Mouse (Mus musculus) lung, postnatal 0 days (tissue): ENCODE measurements around the gene Rpl36a. TPM values are rescaled to one million over a fixed set of nuclear protein-coding genes. Genes with fewer than 3 reads are reported as not detected.

Experiments
- ATAC-seq: fragments of 200-750 bp; cut with Nextera tagmentation; 2 replicates; pipeline ENCODE4 v1.8.0; 2017; ENCODE audit warnings: moderate library complexity
- DNase-seq: peaks from one replicate; pipeline ENCODE4 v3.0.0-alpha.2; 2016; ENCODE audit warnings: low spot score
- H3K27ac ChIP-seq: fragments of 300-500 bp; sonication (generic); 2 replicates; pipeline ENCODE4 v1.5.1; 2014; ENCODE audit warnings: antibody characterized with exemption, mild to moderate bottlenecking, low read length, mixed read lengths
- H3K27me3 ChIP-seq: fragments of 300-500 bp; sonication (generic); replicated peaks from 2 replicates; pipeline ENCODE4 v1.6.1; 2014; ENCODE audit warnings: low read length, mixed read lengths; ENCODE audit not compliant: insufficient read depth
- H3K36me3 ChIP-seq: fragments of 300-500 bp; sonication (generic); 2 replicates; pipeline ENCODE4 v1.6.1; 2014; ENCODE audit warnings: low read length, mixed read lengths; ENCODE audit not compliant: insufficient read depth
- H3K4me1 ChIP-seq: fragments of 300-500 bp; sonication (generic); 2 replicates; pipeline ENCODE4 v1.6.1; 2014; ENCODE audit warnings: antibody characterized with exemption, low read depth, low read length, mixed read lengths; ENCODE audit not compliant: insufficient read depth
- H3K4me2 ChIP-seq: fragments of 300-500 bp; sonication (generic); replicated peaks from 2 replicates; pipeline ENCODE4 v1.6.1; 2014; ENCODE audit warnings: low read depth, mild to moderate bottlenecking, low read length, moderate library complexity, mixed read lengths
- H3K4me3 ChIP-seq: fragments of 300-500 bp; sonication (generic); 2 replicates; pipeline ENCODE4 v1.5.1; 2014; ENCODE audit warnings: low read depth, low read length
- H3K9ac ChIP-seq: fragments of 300-500 bp; sonication (generic); replicated peaks from 2 replicates; pipeline ENCODE4 v1.6.1; 2014; ENCODE audit warnings: low read depth, mild to moderate bottlenecking
- H3K9me3 ChIP-seq: fragments of 300-500 bp; sonication (generic); 2 replicates; pipeline ENCODE4 v1.6.1; 2016; ENCODE audit warnings: low read length, mixed read lengths
- CTCF ChIP-seq: IDR thresholded peaks from 2 replicates; pipeline ENCODE4 v1.5.1; 2016; ENCODE audit warnings: antibody characterized with exemption, mild to moderate bottlenecking
- EP300 ChIP-seq: IDR thresholded peaks from 2 replicates; pipeline ENCODE4 v1.6.1; 2016; ENCODE audit warnings: antibody characterized with exemption, mild to moderate bottlenecking, control low read depth
- WGBS: fragments of 180-500 bp; shearing (Covaris S2); extraction: QIAGEN DNeasy Blood & Tissue Kit; methylation state at CpG from one replicate; pipeline ENCODE4 v1.1.7; 2014; 5-methylcytosine and 5-hydroxymethylcytosine counted together
- polyA plus RNA-seq: library from polyadenylated mRNA; unstranded; fragments of >200 nt; fragmentation: Nextera tagmentation; extraction: Ambion mirVana; gene quantifications from 2 replicates; pipeline ENCODE4 v1.2.1, GENCODE M21; 2015

Rpl36a gene
- polyA plus RNA-seq, 1 experiment from 2014 or later: 304 TPM

DNA sequence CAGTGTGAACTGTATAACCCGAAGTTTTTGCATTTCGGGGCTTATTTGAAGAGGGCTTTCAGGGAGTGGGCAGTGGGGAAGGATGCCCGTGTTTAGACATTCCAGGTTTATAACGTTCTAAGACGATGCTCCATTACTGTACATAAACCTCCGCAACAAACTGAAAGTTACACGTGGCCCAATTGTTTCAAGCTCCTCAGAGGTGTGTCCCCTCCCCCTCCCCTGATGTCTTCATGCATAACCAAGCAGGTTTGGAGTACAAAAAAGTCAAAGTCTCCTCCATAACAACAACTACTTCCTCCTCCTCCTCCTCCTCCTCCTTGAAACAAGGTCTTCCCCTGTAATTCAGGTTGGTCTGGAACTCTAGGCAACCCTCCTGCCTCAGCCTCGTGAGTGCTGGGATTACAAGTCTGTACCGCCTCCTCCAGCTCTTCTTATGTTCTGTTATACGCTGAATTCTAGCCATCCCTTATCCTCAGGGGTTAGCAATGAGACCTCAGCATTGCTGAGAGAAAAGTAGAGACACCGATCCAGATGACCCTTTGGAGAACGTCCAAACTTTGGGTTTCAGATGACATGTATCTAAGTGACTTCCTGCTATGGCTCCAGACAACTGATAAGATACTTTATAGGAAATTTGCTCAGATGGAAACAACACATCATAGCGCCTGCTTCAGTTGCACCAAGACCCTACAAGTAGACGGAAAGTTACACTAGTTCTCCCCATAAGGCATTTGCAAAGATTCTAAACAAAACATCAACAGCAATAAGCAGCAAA lies 4.7 kb upstream of the Rpl36a start:
- H3K9me3 ChIP-seq: no peaks in the 10 kb centered on the region
- H3K9ac ChIP-seq: no peak overlapping the region
- no peak overlapping the region for H3K4me3 ChIP-seq
- no peaks in the 10 kb centered on the region for H3K4me1 ChIP-seq
- no peak for TF ChIP-seq EP300
- TF ChIP-seq CTCF: no peak
- H3K27me3 ChIP-seq: no peaks in the 10 kb centered on the region
- H3K27ac ChIP-seq: no peak overlapping the region
- H3K36me3 ChIP-seq: no peaks in the 10 kb centered on the region
- 81% methylated on average over 14 of the region's 14 CpGs for WGBS
- no peak overlapping the region for H3K4me2 ChIP-seq
- no peak for ATAC-seq
- no peak for DNase-seq

DNA sequence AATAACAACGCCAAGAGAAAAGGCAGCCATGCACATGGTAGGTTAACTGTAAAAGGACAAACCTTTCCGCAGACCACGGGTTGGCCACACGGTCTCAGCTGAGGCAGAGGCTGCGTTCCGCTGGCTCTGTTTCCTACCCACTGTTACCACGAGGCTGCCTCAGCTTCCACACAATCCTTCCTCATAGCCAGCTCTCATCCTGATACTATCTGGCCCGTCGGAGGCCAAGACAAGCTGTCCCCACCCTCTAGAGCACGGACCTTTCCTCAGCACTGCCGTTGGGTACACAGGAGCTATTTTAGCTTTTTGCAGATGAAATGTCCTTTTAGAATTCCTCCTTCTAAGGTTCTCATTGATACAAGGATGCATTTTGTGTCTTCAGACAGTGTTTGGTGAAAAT lies 3.2 kb upstream of the Rpl36a start:
- ATAC-seq: no peak

DNA sequence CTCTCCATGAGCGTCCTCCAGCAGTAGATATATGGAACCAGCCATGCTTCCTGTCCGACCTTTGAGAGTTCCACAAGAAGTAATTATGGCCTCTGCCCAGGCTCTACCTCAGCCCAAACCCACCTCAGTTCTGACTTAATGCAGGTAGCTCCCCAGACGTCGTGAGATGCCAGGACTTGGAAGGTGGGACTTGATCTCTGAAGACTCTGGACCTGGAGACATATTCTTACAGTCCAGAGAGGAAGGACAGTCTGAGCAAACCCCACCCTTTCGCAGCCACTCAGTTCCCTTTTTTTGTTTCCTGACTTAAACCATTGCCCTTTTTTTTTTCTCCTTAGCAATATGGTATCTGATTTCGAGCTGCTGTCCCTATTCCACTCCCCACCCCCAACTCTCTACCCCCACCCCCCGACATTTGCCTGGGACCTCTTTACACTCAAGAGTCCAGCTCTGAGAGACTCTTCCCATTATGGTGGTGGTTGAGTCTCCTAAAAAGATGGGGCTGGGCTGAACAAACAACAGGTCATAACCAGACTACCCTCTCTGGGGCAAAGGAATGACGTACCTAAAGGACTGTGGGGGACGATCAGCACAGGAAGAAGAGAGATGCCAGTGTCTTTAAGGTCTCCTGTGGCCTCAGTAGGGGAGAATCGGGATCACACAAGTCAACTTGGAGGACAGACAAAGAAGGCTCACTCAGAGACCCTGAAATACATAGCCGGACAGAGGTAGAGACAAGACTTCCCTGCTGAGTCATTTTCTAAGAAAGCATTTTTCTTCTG lies 2.4 kb upstream of the Rpl36a start, which contains the start of gene Btk:
Gene Btk (minus strand): TSS at position 683 of the 782 bp plus-strand sequence.
- Histone ChIP-seq H3K9me3 (no peaks in the 10 kb centered on the region), H3K4me3 (no peak within 1 kb of the TSS), H3K4me2 (no peak within 1 kb of the TSS), H3K36me3 (no peaks in the 10 kb centered on the region), H3K4me1 (no peaks in the 10 kb centered on the region), H3K27ac (no peak within 1 kb of the TSS), H3K9ac (no peak within 1 kb of the TSS), H3K27me3 (no peaks in the 10 kb centered on the region)
- no peak for DNase-seq
- WGBS: 76% methylated on average over 11 of the region's 11 CpGs
- ATAC-seq: no peak
- TF ChIP-seq EP300 (no peak), CTCF (no peak)

More for the DNA sequence above, 3.2 kb upstream of the Rpl36a start:
- 73% methylated on average over 11 of the region's 11 CpGs for WGBS
- Histone ChIP-seq H3K4me3 (no peak overlapping the region), H3K27me3 (no peaks in the 10 kb centered on the region), H3K9me3 (no peaks in the 10 kb centered on the region), H3K27ac (no peak overlapping the region), H3K9ac (no peak overlapping the region), H3K4me1 (no peaks in the 10 kb centered on the region), H3K36me3 (no peaks in the 10 kb centered on the region), H3K4me2 (no peak overlapping the region)
- no peak for DNase-seq
- TF ChIP-seq EP300 (no peak), CTCF (no peak)

DNA sequence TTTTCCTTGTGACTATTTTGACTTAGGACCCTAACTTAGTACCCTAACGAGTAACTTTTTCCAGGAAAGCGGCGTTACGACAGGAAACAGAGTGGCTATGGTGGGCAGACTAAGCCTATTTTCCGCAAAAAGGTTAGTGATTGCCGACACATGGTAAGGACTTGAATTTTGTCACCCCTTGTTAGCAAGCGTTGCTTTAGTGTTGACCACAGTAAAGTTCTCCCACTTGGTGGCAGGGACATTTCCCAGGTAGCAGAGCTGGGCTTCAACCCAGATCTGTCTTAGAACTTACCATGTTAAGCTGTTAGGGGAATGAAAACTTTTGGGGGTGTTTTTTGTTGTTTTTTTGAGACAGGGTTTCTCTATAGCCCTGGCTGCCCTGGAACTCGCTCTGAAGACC lies 993 bp downstream of the Rpl36a start:
- no peaks in the 10 kb centered on the region for H3K27me3 ChIP-seq
- H3K9me3 ChIP-seq: no peaks in the 10 kb centered on the region
- DNase-seq (no peak), ATAC-seq (no peak)
- H3K4me1 ChIP-seq: no peaks in the 10 kb centered on the region
- H3K9ac ChIP-seq: peak overlapping the region; percentile 32
- H3K4me2 ChIP-seq: peak overlapping the region; percentile 53
- H3K36me3 ChIP-seq: no peaks in the 10 kb centered on the region
- WGBS: 25% methylated on average over 8 of the region's 8 CpGs
- TF ChIP-seq EP300 (no peak), CTCF (no peak)
- H3K27ac ChIP-seq: 0 out of 2 replicates have a peak overlapping the region, but pooled peaks have one; percentile 76
- H3K4me3 ChIP-seq: peak overlapping the region; percentile 43

DNA sequence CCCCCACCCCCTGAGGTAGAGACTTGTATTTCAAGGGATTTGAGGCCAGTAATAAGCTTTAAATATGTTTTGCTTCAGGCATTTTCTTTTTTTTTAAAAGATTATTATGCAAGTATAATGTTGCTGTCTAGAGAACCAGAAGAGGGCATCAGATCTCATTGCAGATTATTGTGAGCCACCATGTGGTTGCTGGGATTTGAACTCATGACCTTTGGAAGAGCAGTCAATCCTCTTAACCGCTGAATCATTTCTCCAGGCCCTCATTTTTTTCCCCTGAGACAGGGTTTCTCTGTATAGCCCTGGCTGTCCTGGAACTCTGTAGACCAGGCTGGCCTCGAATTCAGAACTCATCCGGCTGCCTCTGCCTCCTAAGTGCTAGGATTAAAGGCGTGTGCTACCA lies 2.8 kb downstream of the Rpl36a start:
- no peaks in the 10 kb centered on the region for H3K4me1 ChIP-seq
- TF ChIP-seq EP300 (no peak), CTCF (no peak)
- 74% methylated on average over 4 of the region's 4 CpGs for WGBS
- H3K4me2 ChIP-seq: no peak overlapping the region
- no peak for ATAC-seq
- no peaks in the 10 kb centered on the region for H3K9me3 ChIP-seq
- H3K36me3 ChIP-seq: no peaks in the 10 kb centered on the region
- H3K27me3 ChIP-seq: no peaks in the 10 kb centered on the region
- DNase-seq: no peak
- no peak overlapping the region for H3K9ac ChIP-seq
- no peak overlapping the region for H3K4me3 ChIP-seq
- no peak overlapping the region for H3K27ac ChIP-seq

DNA sequence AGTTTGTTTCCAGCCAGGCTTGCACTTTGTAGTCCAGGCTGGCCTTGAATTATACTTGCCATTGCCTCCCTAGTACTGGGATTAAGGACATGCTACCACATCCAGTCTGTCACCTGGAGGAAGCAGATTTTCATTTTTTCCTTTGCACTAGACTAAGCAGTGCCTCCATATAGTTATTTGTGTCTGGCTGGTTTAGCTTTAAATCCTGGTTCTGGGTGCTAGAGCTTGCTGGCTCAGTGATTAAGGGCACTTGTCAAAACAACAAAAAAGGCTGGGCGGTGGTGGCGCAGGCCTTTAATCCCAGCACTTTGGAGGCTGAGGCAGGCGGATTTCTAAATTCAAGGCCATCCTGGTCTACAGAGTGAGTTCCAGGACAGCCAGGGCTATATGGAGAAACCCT lies 3.5 kb downstream of the Rpl36a start:
- no peak overlapping the region for H3K4me3 ChIP-seq
- no peak overlapping the region for H3K9ac ChIP-seq
- DNase-seq (no peak), ATAC-seq (no peak)
- H3K4me1 ChIP-seq: no peaks in the 10 kb centered on the region
- no peak for TF ChIP-seq CTCF
- no peak overlapping the region for H3K4me2 ChIP-seq
- no peaks in the 10 kb centered on the region for H3K36me3 ChIP-seq
- H3K27ac ChIP-seq: no peak overlapping the region
- 86% methylated on average over 3 of the region's 3 CpGs for WGBS
- no peaks in the 10 kb centered on the region for H3K27me3 ChIP-seq
- no peaks in the 10 kb centered on the region for H3K9me3 ChIP-seq
